Mouse (Mus musculus): Measurements from ENCODE around the gene Ahcy.
"Not testable (repeated sequence)": the region's sequence is repeated elsewhere in the genome, so short reads cannot be mapped to it uniquely, and the experiment has no call there.

Ahcy gene

DNA sequence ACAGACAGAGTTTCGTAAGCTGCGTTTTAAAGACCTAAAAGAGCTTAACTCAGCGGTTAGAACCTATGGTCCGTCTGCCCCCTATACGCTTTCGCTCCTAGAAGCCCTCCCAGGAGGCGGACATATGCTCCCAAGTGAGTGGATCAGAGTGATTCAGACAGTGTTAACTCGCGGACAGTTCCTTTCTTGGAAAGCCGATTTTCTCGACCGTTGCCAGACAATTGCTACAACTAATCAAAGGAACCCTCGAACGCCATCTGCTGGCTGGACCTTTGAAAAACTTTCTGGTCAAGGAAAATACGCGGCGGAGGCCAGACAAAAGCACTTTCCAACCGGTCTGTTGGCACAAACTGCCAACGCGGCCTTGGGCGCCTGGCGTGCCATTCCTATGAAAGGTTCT, 54.6 kb downstream of the Ahcy start:
- peak; percentile 94 for DNase-seq (ENCODE audit: low spot score)

GRCm38 (mm10) chr2:155018762-155019641, 55.3 kb downstream of the Ahcy start:
- peak; percentile 71 for DNase-seq (ENCODE audit: low spot score)

DNA sequence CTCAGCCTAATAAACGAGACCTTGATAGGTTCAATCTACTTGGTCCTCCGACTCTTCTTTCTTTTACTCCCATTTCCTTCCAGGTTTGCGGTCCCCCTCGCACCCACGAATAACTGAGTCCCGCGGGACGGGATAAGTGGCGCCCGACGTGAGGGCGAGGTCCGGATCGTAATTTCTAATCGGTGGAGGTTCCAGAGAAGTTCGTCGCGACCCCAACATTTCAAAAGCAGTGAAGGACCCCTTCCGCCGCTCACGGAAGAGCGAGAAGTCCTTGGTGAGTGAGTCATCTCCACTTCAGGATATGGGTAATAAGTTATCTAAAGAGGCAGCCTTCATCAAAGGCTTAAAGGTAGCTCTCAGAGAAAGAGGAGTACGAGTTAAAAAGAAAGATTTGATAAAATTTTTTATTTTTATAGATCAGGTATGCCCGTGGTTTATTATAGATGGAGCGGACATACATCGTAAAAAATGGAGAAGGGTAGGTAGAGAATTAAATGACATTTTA, 56.0 kb downstream of the Ahcy start, which contains the start of gene Gm14226:
Gene Gm14226, plus strand, starts transcription at position 16 of the 505 bp plus-strand sequence.
- DNase-seq (ENCODE audit: low spot score), result not testable (repeated sequence)

GRCm38 (mm10) chr2:155016751-155017150, 57.5 kb downstream of the Ahcy start:
- not testable (repeated sequence) for DNase-seq (ENCODE audit: low spot score)

- DNase-seq (ENCODE audit: low spot score), result no peak
Measured at GRCm38 (mm10) chr2:155012991-155013390, 61.3 kb downstream of the Ahcy start.

DNA sequence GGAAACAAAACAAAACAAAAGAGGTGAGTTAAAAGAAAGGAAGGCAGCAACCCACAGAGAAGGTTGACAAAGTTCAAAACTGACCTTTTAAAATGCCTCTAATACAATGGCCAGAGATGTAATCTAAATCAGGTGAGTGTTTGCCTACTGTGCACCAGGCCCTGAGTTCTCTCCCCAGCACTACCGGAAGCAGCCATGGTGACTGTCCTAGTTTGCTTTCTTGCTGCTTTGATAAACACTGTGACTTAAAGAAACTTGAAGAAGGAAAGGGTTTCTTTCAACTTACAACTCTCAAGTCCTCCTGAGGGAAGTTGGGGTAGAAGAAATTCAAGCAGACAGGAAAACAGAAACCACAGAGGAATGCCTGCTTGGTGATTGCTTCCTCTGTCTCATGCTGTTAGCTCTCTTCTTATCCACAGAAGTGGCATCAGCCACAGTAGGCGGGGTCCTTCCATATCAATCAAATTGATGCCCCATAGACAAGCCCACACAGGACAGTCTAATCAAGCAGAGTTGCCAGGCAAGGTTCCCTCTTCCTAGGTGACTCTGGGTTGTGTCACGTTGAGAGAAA, 63.1 kb downstream of the Ahcy start:
- no peak for DNase-seq (ENCODE audit: low spot score)
